Mouse (Mus musculus) C2C12 (cell line): ENCODE data around the gene Ap1g2.

ENCODE experiments used
- CTCF ChIP-seq: IDR thresholded peaks from one replicate; pipeline ENCODE4 v1.5.1; 2011; ENCODE audit not compliant: control insufficient read depth, insufficient read depth, insufficient read length
- MAX ChIP-seq: IDR thresholded peaks from one replicate; pipeline ENCODE4 v1.6.1; 2011; ENCODE audit warnings: mild to moderate bottlenecking, control low read depth

GRCm38 (mm10) chr14:55094704-55095231 is 11.6 kb downstream of the Ap1g2 start, which contains the start of gene Thtpa:
- TF ChIP-seq MAX (peak; percentile 43), CTCF (no peak)
